Mouse (Mus musculus) heart, embryonic 15.5 days (tissue): Measurements from ENCODE around the gene Cacna1c. TPM values are rescaled to one million over a fixed set of nuclear protein-coding genes. Genes with fewer than 3 reads are reported as not detected.
"Not testable (repeated sequence)": the region's sequence is repeated elsewhere in the genome, so short reads cannot be mapped to it uniquely, and the experiment has no call there.

ENCODE experiments used
- ATAC-seq: fragments of 200-750 bp; cut with Nextera tagmentation; replicated peaks from 2 replicates; pipeline ENCODE4 v1.8.0; 2017; ENCODE audit warnings: low read depth, moderate TSS enrichment; ENCODE audit not compliant: insufficient number of reproducible peaks, insufficient read depth, low FRiP score
- H3K27ac ChIP-seq: fragments of 300-500 bp; sonication (generic); 2 replicates; pipeline ENCODE4 v1.5.1; 2015; ENCODE audit warnings: mild to moderate bottlenecking, inconsistent platforms
- H3K27me3 ChIP-seq: fragments of 300-500 bp; sonication (generic); 2 replicates; pipeline ENCODE4 v1.6.1; 2015; ENCODE audit warnings: inconsistent platforms
- H3K36me3 ChIP-seq: fragments of 300-500 bp; sonication (generic); 2 replicates; pipeline ENCODE4 v1.6.1; 2015; ENCODE audit warnings: mild to moderate bottlenecking, inconsistent platforms
- H3K4me1 ChIP-seq: fragments of 300-500 bp; sonication (generic); replicated peaks from 2 replicates; pipeline ENCODE4 v1.6.1; 2015; ENCODE audit warnings: inconsistent platforms
- H3K4me2 ChIP-seq: fragments of 300-500 bp; sonication (generic); 2 replicates; pipeline ENCODE4 v1.6.1; 2015; ENCODE audit warnings: inconsistent platforms, mild to moderate bottlenecking, moderate library complexity
- H3K4me3 ChIP-seq: fragments of 300-500 bp; sonication (generic); 2 replicates; pipeline ENCODE4 v1.5.1; 2015; ENCODE audit warnings: mild to moderate bottlenecking, inconsistent platforms
- H3K9ac ChIP-seq: fragments of 300-500 bp; sonication (generic); 2 replicates; pipeline ENCODE4 v1.6.1; 2015; ENCODE audit warnings: mild to moderate bottlenecking, inconsistent platforms
- H3K9me3 ChIP-seq: fragments of 300-500 bp; sonication (generic); replicated peaks from 2 replicates; pipeline ENCODE4 v1.6.1; 2016; ENCODE audit warnings: inconsistent platforms
- WGBS: fragments of 180-500 bp; shearing (Covaris S2); methylation state at CpG from one replicate; pipeline ENCODE4 v1.1.7; 2015; ENCODE audit warnings: mixed read lengths; 5-methylcytosine and 5-hydroxymethylcytosine counted together
- polyA plus RNA-seq: library from polyadenylated mRNA; unstranded; fragments of >200 nt; fragmentation: Nextera tagmentation; extraction: Ambion mirVana; gene quantifications from 2 replicates; pipeline ENCODE4 v1.2.1, GENCODE M21; 2015

The Cacna1c gene
- polyA plus RNA-seq, 1 experiment from 2014 or later = 65.3 TPM

DNA sequence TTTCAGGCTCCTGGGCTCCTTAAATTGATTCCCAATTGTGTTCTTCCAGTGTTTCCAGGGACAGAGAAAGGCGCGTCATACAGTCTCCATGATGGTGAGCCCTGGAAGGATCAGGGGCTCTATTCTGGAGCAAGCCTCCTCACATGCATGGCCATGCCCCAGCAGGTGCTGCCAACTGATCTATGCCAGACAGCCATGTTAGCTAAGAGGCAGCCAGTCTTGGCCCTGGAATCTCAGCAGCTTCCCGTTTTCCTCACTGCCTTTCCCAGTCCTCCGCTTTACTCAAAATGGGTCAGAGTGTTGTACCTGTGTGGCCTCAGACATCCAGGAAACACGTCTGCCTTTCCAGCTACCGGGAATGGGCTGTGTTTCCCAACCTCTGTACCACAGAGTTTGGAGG, 29.5 kb upstream of the Cacna1c start:
- WGBS = 83% methylated on average over 6 of the region's 6 CpGs
- ATAC-seq = no peak

GRCm38 (mm10) chr6:119225226-119225625, 29.0 kb upstream of the Cacna1c start:
- Histone ChIP-seq H3K36me3 (no peaks in the 10 kb centered on the region), H3K4me2 (no peak overlapping the region), H3K27ac (no peak overlapping the region), H3K9ac (no peak overlapping the region), H3K4me1 (no peaks in the 10 kb centered on the region), H3K9me3 (no peaks in the 10 kb centered on the region), H3K27me3 (no peaks in the 10 kb centered on the region), H3K4me3 (no peak overlapping the region)
- no peak for ATAC-seq
- WGBS = 79% methylated on average over 12 of the region's 12 CpGs

More for the DNA sequence above, 29.5 kb upstream of the Cacna1c start:
- H3K9ac ChIP-seq = no peak overlapping the region
- no peaks in the 10 kb centered on the region for H3K36me3 ChIP-seq
- H3K27me3 ChIP-seq = no peaks in the 10 kb centered on the region
- H3K4me3 ChIP-seq = no peak overlapping the region
- H3K4me2 ChIP-seq = no peak overlapping the region
- H3K4me1 ChIP-seq = no peaks in the 10 kb centered on the region
- H3K27ac ChIP-seq = no peak overlapping the region
- H3K9me3 ChIP-seq = no peaks in the 10 kb centered on the region

DNA sequence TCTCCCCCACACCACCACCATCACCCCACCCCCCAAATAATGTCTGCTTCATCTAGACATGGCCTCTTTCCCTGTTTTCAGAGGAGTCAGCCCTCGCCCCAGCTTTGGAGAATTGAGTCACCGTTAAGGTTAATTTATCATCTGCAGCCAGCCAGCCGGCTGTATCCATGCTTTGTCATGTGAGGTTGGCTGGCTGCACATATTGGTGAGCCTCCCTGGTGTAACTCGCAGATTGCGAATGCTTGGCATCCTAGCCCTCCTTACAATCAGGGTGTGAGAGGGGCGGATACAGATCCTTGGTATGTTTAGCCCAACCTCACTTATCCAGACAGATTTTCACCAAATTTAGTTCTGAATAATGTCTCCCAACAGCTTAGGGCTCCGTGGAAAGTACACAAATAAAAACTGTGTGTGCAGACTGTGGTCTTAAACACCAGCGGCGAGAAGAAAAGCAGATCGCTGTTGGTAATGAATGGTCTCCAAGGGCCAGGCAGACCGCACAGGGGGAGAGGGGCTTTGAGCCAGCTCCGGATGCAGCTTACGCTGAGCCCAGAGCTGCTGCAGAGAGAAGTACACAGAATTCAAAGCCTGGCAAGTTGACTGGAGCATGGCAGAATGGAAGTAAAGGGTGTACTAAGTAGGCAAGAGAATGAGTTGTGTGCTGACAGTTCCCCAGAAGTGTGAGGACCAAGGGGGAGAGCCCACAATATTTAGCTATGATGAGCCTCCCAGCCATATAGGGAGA, 28.4 kb upstream of the Cacna1c start:
- 67% methylated on average over 13 of the region's 13 CpGs for WGBS

DNA sequence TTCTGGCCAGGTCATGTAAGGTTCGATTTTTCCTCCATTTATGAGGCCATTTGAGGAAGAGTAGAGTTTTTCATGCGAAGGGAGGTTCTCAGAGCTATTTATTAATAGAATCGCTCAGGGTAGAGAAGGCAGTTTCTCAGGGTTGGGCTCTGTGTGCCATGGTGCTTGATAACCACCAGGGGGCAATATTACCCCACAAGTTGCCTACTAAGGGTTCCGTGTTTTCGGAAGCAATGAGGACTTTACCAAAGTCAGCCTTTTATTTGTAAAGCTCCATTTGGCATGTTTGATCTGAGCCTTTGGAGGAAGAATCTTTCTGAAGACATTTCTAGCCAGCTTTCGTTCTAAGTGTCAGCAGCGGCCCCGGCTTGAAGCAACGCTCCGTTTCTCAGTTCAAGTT, 24.1 kb upstream of the Cacna1c start:
- H3K27ac ChIP-seq = no peak overlapping the region
- H3K4me3 ChIP-seq = no peak overlapping the region
- H3K36me3 ChIP-seq = no peaks in the 10 kb centered on the region
- H3K9ac ChIP-seq = no peak overlapping the region
- 41% methylated on average over 10 of the region's 10 CpGs for WGBS
- H3K27me3 ChIP-seq = no peaks in the 10 kb centered on the region
- no peaks in the 10 kb centered on the region for H3K9me3 ChIP-seq
- H3K4me2 ChIP-seq = no peak overlapping the region
- peaks cover 37% of the 10 kb centered on the region for H3K4me1 ChIP-seq
- ATAC-seq = 0 out of 2 replicates have a peak, but pooled peaks have one; percentile 41

More for the DNA sequence above, 28.4 kb upstream of the Cacna1c start:
- no peaks in the 10 kb centered on the region for H3K9me3 ChIP-seq
- no peak overlapping the region for H3K9ac ChIP-seq
- no peaks in the 10 kb centered on the region for H3K27me3 ChIP-seq
- H3K27ac ChIP-seq = no peak overlapping the region
- H3K4me3 ChIP-seq = no peak overlapping the region
- no peak overlapping the region for H3K4me2 ChIP-seq
- no peak for ATAC-seq
- H3K36me3 ChIP-seq = no peaks in the 10 kb centered on the region
- H3K4me1 ChIP-seq = peaks cover 6% of the 10 kb centered on the region; the same call in 1 of the 2 replicates

- WGBS = 69% methylated on average over 15 of the region's 15 CpGs
- Histone ChIP-seq H3K4me3 (no peak overlapping the region), H3K4me1 (peaks cover 46% of the 10 kb centered on the region), H3K4me2 (no peak overlapping the region), H3K9me3 (no peaks in the 10 kb centered on the region), H3K36me3 (no peaks in the 10 kb centered on the region), H3K9ac (0 out of 2 replicates have a peak overlapping the region, but pooled peaks have one; percentile 4), H3K27me3 (no peaks in the 10 kb centered on the region), H3K27ac (peak overlapping the region; percentile 32; the same call in 1 of the 2 replicates)
- ATAC-seq = no peak
These were observed 23.1 kb upstream of the Cacna1c start for GRCm38 (mm10) chr6:119219237-119219870.

GRCm38 (mm10) chr6:119218591-119218990, 22.4 kb upstream of the Cacna1c start:
- Histone ChIP-seq H3K36me3 (no peaks in the 10 kb centered on the region), H3K4me3 (no peak overlapping the region), H3K27me3 (no peaks in the 10 kb centered on the region), H3K4me1 (peaks cover 52% of the 10 kb centered on the region), H3K27ac (no peak overlapping the region), H3K9me3 (no peaks in the 10 kb centered on the region), H3K4me2 (no peak overlapping the region), H3K9ac (no peak overlapping the region)
- 72% methylated on average over 5 of the region's 5 CpGs for WGBS
- ATAC-seq = no peak

- no peak for ATAC-seq
- Histone ChIP-seq H3K4me2 (no peak overlapping the region), H3K9ac (no peak overlapping the region), H3K4me1 (peaks cover 60% of the 10 kb centered on the region), H3K4me3 (no peak overlapping the region), H3K27me3 (no peaks in the 10 kb centered on the region), H3K27ac (no peak overlapping the region), H3K9me3 (no peaks in the 10 kb centered on the region), H3K36me3 (no peaks in the 10 kb centered on the region)
- 65% methylated on average over 4 of the region's 4 CpGs for WGBS
These were observed 21.4 kb upstream of the Cacna1c start for GRCm38 (mm10) chr6:119217661-119218060.

DNA sequence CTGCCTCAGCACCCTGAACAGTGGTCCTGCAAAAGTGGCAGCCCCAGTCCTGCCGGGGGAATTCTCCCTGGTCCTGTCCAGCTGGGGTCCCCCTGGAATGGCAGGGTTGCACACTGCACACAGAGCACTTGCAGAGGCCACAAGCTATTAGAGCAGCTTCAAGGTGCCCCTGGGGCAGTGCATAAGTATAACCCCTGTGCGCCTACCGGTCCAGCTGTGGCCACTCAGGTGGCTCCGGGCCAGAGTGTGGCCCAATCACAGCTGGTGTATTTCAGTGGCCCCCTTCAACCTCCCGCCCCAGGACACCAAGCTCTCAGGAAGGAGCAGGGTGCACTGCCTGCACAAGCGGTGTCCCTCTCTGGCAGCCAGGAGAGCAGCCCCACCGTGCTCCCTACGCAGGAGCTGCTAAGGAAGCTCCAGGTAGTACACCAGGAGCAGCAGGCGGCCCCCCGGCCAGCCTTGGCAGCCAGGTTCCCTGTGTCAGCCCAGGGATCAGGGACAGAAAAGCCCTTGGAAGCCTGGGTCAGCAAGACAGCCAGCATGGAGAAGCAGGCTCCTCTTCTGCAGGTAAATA, 18.9 kb upstream of the Cacna1c start:
- H3K4me1 ChIP-seq = peaks cover 59% of the 10 kb centered on the region
- 58% methylated on average over 10 of the region's 10 CpGs for WGBS
- H3K27ac ChIP-seq = peak overlapping the region; percentile 87

DNA sequence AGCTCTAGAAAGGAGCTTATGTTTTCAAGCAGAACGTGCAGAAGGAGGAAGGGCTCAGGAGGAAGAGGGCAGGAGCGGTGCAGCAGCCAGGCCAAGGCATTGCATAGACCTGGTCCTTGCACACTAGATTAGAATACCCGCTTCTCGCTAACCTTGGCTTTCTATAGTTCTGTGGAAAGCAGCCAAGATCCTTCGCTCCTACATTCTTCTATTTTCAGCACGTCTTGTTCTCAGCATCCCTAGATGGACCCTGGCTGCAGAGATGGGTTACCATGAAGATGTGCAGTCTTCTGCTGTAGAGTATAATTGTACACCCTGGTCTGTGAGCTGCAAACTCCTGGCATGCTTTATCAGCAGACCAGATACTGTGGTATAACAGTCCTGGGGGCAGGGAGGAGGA, 18.0 kb upstream of the Cacna1c start:
- no peaks in the 10 kb centered on the region for H3K36me3 ChIP-seq
- H3K4me2 ChIP-seq = peak overlapping the region; percentile 49
- no peaks in the 10 kb centered on the region for H3K9me3 ChIP-seq
- 32% methylated on average over 6 of the region's 6 CpGs for WGBS
- peaks cover 50% of the 10 kb centered on the region for H3K4me1 ChIP-seq
- H3K27me3 ChIP-seq = no peaks in the 10 kb centered on the region
- 0 out of 2 replicates have a peak, but pooled peaks have one; percentile 69 for ATAC-seq
- no peak overlapping the region for H3K4me3 ChIP-seq
- H3K27ac ChIP-seq = peak overlapping the region; percentile 87
- H3K9ac ChIP-seq = no peak overlapping the region

More for the DNA sequence above, 18.9 kb upstream of the Cacna1c start:
- Histone ChIP-seq H3K36me3 (no peaks in the 10 kb centered on the region), H3K4me3 (0 out of 2 replicates have a peak overlapping the region, but pooled peaks have one; percentile 3), H3K9me3 (no peaks in the 10 kb centered on the region), H3K9ac (peak overlapping the region; percentile 39; the same call in 1 of the 2 replicates), H3K27me3 (no peaks in the 10 kb centered on the region), H3K4me2 (peak overlapping the region; percentile 49)
- peak; percentile 54 for ATAC-seq

DNA sequence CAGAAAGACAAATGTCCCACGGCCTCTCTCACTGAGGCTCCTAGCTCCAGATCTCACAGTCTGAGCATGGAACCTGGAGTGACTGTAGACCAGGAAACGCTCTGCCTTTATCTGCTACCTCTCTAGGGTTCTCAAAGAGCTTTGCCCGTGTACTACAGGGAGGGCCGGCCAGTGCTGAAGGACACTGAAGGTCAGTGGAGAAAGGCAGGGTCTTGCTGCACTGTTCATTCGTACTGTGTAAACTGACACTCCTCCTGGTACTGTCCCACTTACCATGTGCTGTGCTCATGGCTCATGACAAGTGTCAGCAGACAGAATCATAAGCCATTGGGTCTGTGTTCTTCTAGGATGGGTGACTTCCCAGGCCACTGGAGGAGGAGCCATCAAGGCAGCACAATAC, 17.2 kb upstream of the Cacna1c start:
- no peak overlapping the region for H3K4me2 ChIP-seq
- H3K4me1 ChIP-seq = peaks cover 43% of the 10 kb centered on the region
- 44% methylated on average over 5 of the region's 5 CpGs for WGBS

GRCm38 (mm10) chr6:119206006-119206405, 9.8 kb upstream of the Cacna1c start:
- H3K9ac ChIP-seq, H3K27me3 ChIP-seq, H3K4me2 ChIP-seq, H3K4me3 ChIP-seq, ATAC-seq, H3K27ac ChIP-seq, H3K36me3 ChIP-seq, H3K9me3 ChIP-seq: not testable (repeated sequence)
- H3K4me1 ChIP-seq = peaks cover 31% of the 10 kb centered on the region
- WGBS = 88% methylated on average over 7 of the region's 7 CpGs

More for the DNA sequence above, 17.2 kb upstream of the Cacna1c start:
- Histone ChIP-seq H3K4me3 (no peak overlapping the region), H3K27ac (peak overlapping the region; percentile 87), H3K27me3 (no peaks in the 10 kb centered on the region), H3K9me3 (no peaks in the 10 kb centered on the region), H3K9ac (no peak overlapping the region), H3K36me3 (no peaks in the 10 kb centered on the region)
- ATAC-seq = peak; percentile 63; the same call in 1 of the 2 replicates
